Mouse (Mus musculus): ENCODE measurements around the gene Bcl11b.

DNA sequence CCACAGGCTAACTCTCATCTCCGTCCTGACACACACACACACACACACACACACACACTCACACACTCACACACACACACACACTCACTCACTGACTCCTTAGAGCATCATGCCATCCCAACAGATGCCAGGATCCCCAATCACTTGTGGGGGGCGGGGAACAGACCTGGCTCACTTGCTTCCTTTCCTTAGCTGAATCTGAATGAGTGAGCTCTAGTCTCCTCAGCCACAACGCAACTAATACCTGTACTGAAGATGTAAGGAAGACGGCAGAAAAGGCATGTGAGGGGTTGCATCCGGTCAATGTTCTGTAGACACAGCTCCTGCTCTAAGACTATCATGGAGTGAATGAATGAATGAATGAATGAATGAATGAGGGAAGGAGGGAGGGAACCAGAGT, 71.9 kb downstream of the Bcl11b start:
- TF ChIP-seq POLR2A (IDR thresholded peaks at IDR 0.05; ENCODE audit: control insufficient read depth, low read depth, low read length): no peak
- no peak for TF ChIP-seq CTCF (IDR thresholded peaks at IDR 0.05; ENCODE audit: control insufficient read depth, insufficient read depth, insufficient replicate concordance, low read depth, low read length)

All from testis, adult 2 months (tissue).